Mouse (Mus musculus) forebrain, embryonic 14.5 days (tissue): Measurements from ENCODE around the gene Rpl24. TPM values are rescaled to one million over a fixed set of nuclear protein-coding genes. Genes with fewer than 3 reads are reported as not detected.
A peak's percentile ranks its signal among the peaks of the same experiment; 100 is the strongest.

Source experiments
- ATAC-seq: fragments of 200-750 bp; cut with Nextera tagmentation; 2 replicates; pipeline ENCODE4 v1.8.0; 2017; ENCODE audit warnings: mild to moderate bottlenecking, moderate library complexity
- DNase-seq: peaks from one replicate; pipeline ENCODE4 v3.0.0-alpha.2; 2015; ENCODE audit warnings: low spot score
- H3K27ac ChIP-seq: fragments of 300-500 bp; sonication (generic); 2 replicates; pipeline ENCODE4 v1.5.1; 2014; ENCODE audit warnings: low read depth, mild to moderate bottlenecking, control low read depth, low read length, moderate library complexity
- H3K27me3 ChIP-seq: fragments of 300-500 bp; sonication (generic); replicated peaks from 2 replicates; pipeline ENCODE4 v1.6.1; 2014; ENCODE audit warnings: low read length, control low read depth, mixed read lengths; ENCODE audit not compliant: control insufficient read depth, insufficient read depth
- H3K36me3 ChIP-seq: fragments of 300-500 bp; sonication (generic); 2 replicates; pipeline ENCODE4 v1.6.1; 2014; ENCODE audit warnings: low read length, control low read depth; ENCODE audit not compliant: control insufficient read depth, insufficient read depth
- H3K4me1 ChIP-seq: fragments of 300-500 bp; sonication (generic); 2 replicates; pipeline ENCODE4 v1.6.1; 2014; ENCODE audit warnings: antibody characterized with exemption, low read length, control low read depth; ENCODE audit not compliant: control insufficient read depth, insufficient read depth
- H3K4me2 ChIP-seq: fragments of 300-500 bp; sonication (generic); 2 replicates; pipeline ENCODE4 v1.6.1; 2014; ENCODE audit warnings: mild to moderate bottlenecking, control low read depth, low read length
- H3K4me3 ChIP-seq: fragments of 300-500 bp; sonication (generic); 2 replicates; pipeline ENCODE4 v1.5.1; 2014; ENCODE audit warnings: low read depth, low read length, control low read depth
- H3K9ac ChIP-seq: fragments of 300-500 bp; sonication (generic); 2 replicates; pipeline ENCODE4 v1.6.1; 2014; ENCODE audit warnings: mild to moderate bottlenecking, low read length, control low read depth, moderate library complexity
- H3K9me3 ChIP-seq: fragments of 300-500 bp; sonication (generic); replicated peaks from 2 replicates; pipeline ENCODE4 v1.6.1; 2016; ENCODE audit warnings: low read length, control low read depth, mixed read lengths; ENCODE audit not compliant: control insufficient read depth
- WGBS: fragments of 180-500 bp; shearing (Covaris S2); extraction: QIAGEN DNeasy Blood & Tissue Kit; methylation state at CpG from one replicate; pipeline ENCODE4 v1.1.7; 2014; 5-methylcytosine and 5-hydroxymethylcytosine counted together
- polyA plus RNA-seq: library from polyadenylated mRNA; unstranded; fragments of >200 nt; fragmentation: Nextera tagmentation; extraction: Ambion mirVana; gene quantifications from 2 replicates; pipeline ENCODE4 v1.2.1, GENCODE M21; 2014

Gene Rpl24
- polyA plus RNA-seq, result 630 and 738 TPM in 2 replicates

GRCm38 (mm10) chr16:55966212-55966871, at the start of gene Rpl24:
Gene Rpl24 (plus strand): TSS chr16:55966275.
- WGBS, result under 1% methylated on average over 42 of the region's 42 CpGs

GRCm38 (mm10) chr16:55922079-55922478, 44.0 kb upstream of the Rpl24 start:
- DNase-seq (no peak), ATAC-seq (no peak)
- 91% methylated on average over 10 of the region's 10 CpGs for WGBS
- no peaks in the 10 kb centered on the region for H3K27me3 ChIP-seq
- no peak overlapping the region for H3K4me3 ChIP-seq
- no peak overlapping the region for H3K4me2 ChIP-seq
- H3K36me3 ChIP-seq, result peaks cover 57% of the 10 kb centered on the region
- H3K4me1 ChIP-seq, result no peaks in the 10 kb centered on the region
- no peak overlapping the region for H3K9ac ChIP-seq
- no peaks in the 10 kb centered on the region for H3K9me3 ChIP-seq
- H3K27ac ChIP-seq, result no peak overlapping the region

More at GRCm38 (mm10) chr16:55966212-55966871, at the start of gene Rpl24:
- peak within 1 kb of the TSS; percentile 93 for H3K9ac ChIP-seq
- peak within 1 kb of the TSS; percentile 91 for H3K4me2 ChIP-seq
- peak within 1 kb of the TSS; percentile 89 for H3K4me3 ChIP-seq
- peak within 1 kb of the TSS; percentile 89 for H3K27ac ChIP-seq
- DNase-seq (peak; percentile 98), ATAC-seq (peak; percentile 95)
- no peaks in the 10 kb centered on the region for H3K9me3 ChIP-seq
- peaks cover 30% of the 10 kb centered on the region for H3K36me3 ChIP-seq
- H3K4me1 ChIP-seq, result peaks cover 6% of the 10 kb centered on the region
- no peaks in the 10 kb centered on the region for H3K27me3 ChIP-seq

- Histone ChIP-seq H3K27ac (no peak overlapping the region), H3K9me3 (no peaks in the 10 kb centered on the region), H3K36me3 (peaks cover 63% of the 10 kb centered on the region), H3K27me3 (no peaks in the 10 kb centered on the region), H3K4me2 (no peak overlapping the region), H3K9ac (no peak overlapping the region), H3K4me1 (no peaks in the 10 kb centered on the region), H3K4me3 (no peak overlapping the region)
- ATAC-seq (no peak), DNase-seq (no peak)
- 97% methylated on average over 4 of the region's 4 CpGs for WGBS
These were observed 42.1 kb upstream of the Rpl24 start for GRCm38 (mm10) chr16:55924010-55924409.

- DNase-seq (peak; percentile 62), ATAC-seq (peak; percentile 53)
- no peaks in the 10 kb centered on the region for H3K4me1 ChIP-seq
- H3K4me2 ChIP-seq, result peak overlapping the region; percentile 67
- peak overlapping the region; percentile 62 for H3K9ac ChIP-seq
- H3K36me3 ChIP-seq, result 0 out of 2 replicates have a peak, but pooled peaks cover 6% of the 10 kb centered on the region
- no peaks in the 10 kb centered on the region for H3K27me3 ChIP-seq
- no peaks in the 10 kb centered on the region for H3K9me3 ChIP-seq
- H3K27ac ChIP-seq, result peak overlapping the region; percentile 63; the same call in 1 of the 2 replicates
- H3K4me3 ChIP-seq, result peak overlapping the region; percentile 78
- WGBS, result under 1% methylated on average over 32 of the region's 32 CpGs
These were observed 32.3 kb upstream of the Rpl24 start for GRCm38 (mm10) chr16:55933681-55934343.

GRCm38 (mm10) chr16:55934453-55935037, 31.5 kb upstream of the Rpl24 start, which contains the start of gene Cep97:
Gene Cep97 (minus strand): TSS chr16:55934855.
- peak within 1 kb of the TSS; percentile 78 for H3K4me3 ChIP-seq
- no peaks in the 10 kb centered on the region for H3K4me1 ChIP-seq
- peak within 1 kb of the TSS; percentile 63; the same call in 1 of the 2 replicates for H3K27ac ChIP-seq
- WGBS, result under 1% methylated on average over 24 of the region's 24 CpGs
- ATAC-seq (peak; percentile 99), DNase-seq (peak; percentile 97)
- peak within 1 kb of the TSS; percentile 67 for H3K4me2 ChIP-seq
- no peaks in the 10 kb centered on the region for H3K9me3 ChIP-seq
- 0 out of 2 replicates have a peak, but pooled peaks cover 3% of the 10 kb centered on the region for H3K36me3 ChIP-seq
- no peaks in the 10 kb centered on the region for H3K27me3 ChIP-seq
- peak within 1 kb of the TSS; percentile 62 for H3K9ac ChIP-seq

GRCm38 (mm10) chr16:55938761-55939160, 27.3 kb upstream of the Rpl24 start:
- 84% methylated on average over 4 of the region's 4 CpGs for WGBS

GRCm38 (mm10) chr16:55939703-55940102, 26.4 kb upstream of the Rpl24 start:
- Histone ChIP-seq H3K36me3 (no peaks in the 10 kb centered on the region), H3K4me3 (no peak overlapping the region), H3K4me1 (no peaks in the 10 kb centered on the region), H3K27ac (no peak overlapping the region), H3K4me2 (no peak overlapping the region), H3K9me3 (no peaks in the 10 kb centered on the region), H3K9ac (no peak overlapping the region), H3K27me3 (no peaks in the 10 kb centered on the region)
- ATAC-seq (no peak), DNase-seq (no peak)
- 85% methylated on average over 6 of the region's 6 CpGs for WGBS

More at GRCm38 (mm10) chr16:55938761-55939160, 27.3 kb upstream of the Rpl24 start:
- Histone ChIP-seq H3K4me3 (no peak overlapping the region), H3K4me2 (no peak overlapping the region), H3K9me3 (no peaks in the 10 kb centered on the region), H3K27ac (no peak overlapping the region), H3K36me3 (no peaks in the 10 kb centered on the region), H3K27me3 (no peaks in the 10 kb centered on the region), H3K4me1 (no peaks in the 10 kb centered on the region), H3K9ac (no peak overlapping the region)
- no peak for ATAC-seq
- DNase-seq, result no peak

- H3K36me3 ChIP-seq, result no peaks in the 10 kb centered on the region
- no peaks in the 10 kb centered on the region for H3K9me3 ChIP-seq
- no peak overlapping the region for H3K4me2 ChIP-seq
- no peak overlapping the region for H3K9ac ChIP-seq
- WGBS, result 91% methylated on average over 4 of the region's 4 CpGs
- DNase-seq, result no peak
- no peak for ATAC-seq
- H3K27ac ChIP-seq, result no peak overlapping the region
- no peaks in the 10 kb centered on the region for H3K27me3 ChIP-seq
- H3K4me1 ChIP-seq, result no peaks in the 10 kb centered on the region
- H3K4me3 ChIP-seq, result no peak overlapping the region
These were observed 25.3 kb upstream of the Rpl24 start for GRCm38 (mm10) chr16:55940781-55941180.
